Mouse (Mus musculus): ENCODE results near the gene Gramd2. TPM values are rescaled to one million over a fixed set of nuclear protein-coding genes. Genes with fewer than 3 reads are reported as not detected.

The Gramd2 gene
- polyA plus RNA-seq, 1 experiment from 2014 or later: 0.43 TPM

- no peak for ATAC-seq (ENCODE audit: low FRiP score)
- H3K9ac ChIP-seq (ENCODE audit: low read depth, low read length): no peak overlapping the region
Observed at GRCm38 (mm10) chr9:59675598-59675997, 4.3 kb upstream of the Gramd2 start.

GRCm38 (mm10) chr9:59678313-59678712 is 1.6 kb upstream of the Gramd2 start:
- 44% methylated on average over 1 of the region's 1 CpGs for WGBS
- Histone ChIP-seq H3K4me2 (replicated peaks; ENCODE audit: low read depth, low read length) (no peak overlapping the region), H3K4me3 (ENCODE audit: low read depth, low read length) (no peak overlapping the region), H3K27ac (ENCODE audit: low read depth, low read length) (no peak overlapping the region), H3K4me1 (replicated peaks; ENCODE audit: control insufficient read depth, insufficient read depth, low read length) (0 out of 2 replicates have a peak, but pooled peaks cover 2% of the 10 kb centered on the region), H3K9me3 (ENCODE audit: control insufficient read depth, low read length) (no peaks in the 10 kb centered on the region), H3K9ac (ENCODE audit: low read depth, low read length) (no peak overlapping the region), H3K27me3 (ENCODE audit: control insufficient read depth, insufficient read depth, low read length) (peaks cover 8% of the 10 kb centered on the region), H3K36me3 (ENCODE audit: control insufficient read depth, insufficient read depth, low read length) (peaks cover 15% of the 10 kb centered on the region)
- no peak for ATAC-seq (ENCODE audit: low FRiP score)
- DNase-seq (ENCODE audit: low spot score): no peak

More at GRCm38 (mm10) chr9:59675598-59675997, 4.3 kb upstream of the Gramd2 start:
- Histone ChIP-seq H3K9me3 (ENCODE audit: control insufficient read depth, low read length) (no peaks in the 10 kb centered on the region), H3K4me1 (replicated peaks; ENCODE audit: control insufficient read depth, insufficient read depth, low read length) (0 out of 2 replicates have a peak, but pooled peaks cover 2% of the 10 kb centered on the region), H3K4me2 (replicated peaks; ENCODE audit: low read depth, low read length) (no peak overlapping the region), H3K27me3 (ENCODE audit: control insufficient read depth, insufficient read depth, low read length) (no peaks in the 10 kb centered on the region; the same call in 1 of the 2 replicates), H3K27ac (ENCODE audit: low read depth, low read length) (no peak overlapping the region), H3K36me3 (ENCODE audit: control insufficient read depth, insufficient read depth, low read length) (peaks cover 32% of the 10 kb centered on the region), H3K4me3 (ENCODE audit: low read depth, low read length) (no peak overlapping the region)
- WGBS: 90% methylated on average over 14 of the region's 14 CpGs
- no peak for DNase-seq (ENCODE audit: low spot score)

GRCm38 (mm10) chr9:59680534-59680875 is 561 bp downstream of the Gramd2 start:
- 10% methylated on average over 16 of the region's 16 CpGs for WGBS
- no peak for DNase-seq (ENCODE audit: low spot score)
- 0 out of 2 replicates have a peak, but pooled peaks cover 2% of the 10 kb centered on the region for H3K4me1 ChIP-seq (replicated peaks; ENCODE audit: control insufficient read depth, insufficient read depth, low read length)
- H3K4me2 ChIP-seq (replicated peaks; ENCODE audit: low read depth, low read length): peak overlapping the region; percentile 73
- H3K9me3 ChIP-seq (ENCODE audit: control insufficient read depth, low read length): no peaks in the 10 kb centered on the region
- no peak overlapping the region for H3K27ac ChIP-seq (ENCODE audit: low read depth, low read length)
- ATAC-seq (ENCODE audit: low FRiP score): peak; percentile 23; the same call in 1 of the 2 replicates
- peaks cover 8% of the 10 kb centered on the region for H3K27me3 ChIP-seq (ENCODE audit: control insufficient read depth, insufficient read depth, low read length)
- H3K9ac ChIP-seq (ENCODE audit: low read depth, low read length): no peak overlapping the region
- H3K4me3 ChIP-seq (ENCODE audit: low read depth, low read length): peak overlapping the region; percentile 28
- H3K36me3 ChIP-seq (ENCODE audit: control insufficient read depth, insufficient read depth, low read length): peaks cover 4% of the 10 kb centered on the region

- Histone ChIP-seq H3K27me3 (ENCODE audit: control insufficient read depth, insufficient read depth, low read length) (peaks cover 8% of the 10 kb centered on the region), H3K27ac (ENCODE audit: low read depth, low read length) (no peak overlapping the region), H3K4me3 (ENCODE audit: low read depth, low read length) (no peak overlapping the region), H3K4me1 (replicated peaks; ENCODE audit: control insufficient read depth, insufficient read depth, low read length) (0 out of 2 replicates have a peak, but pooled peaks cover 2% of the 10 kb centered on the region), H3K36me3 (ENCODE audit: control insufficient read depth, insufficient read depth, low read length) (no peaks in the 10 kb centered on the region), H3K4me2 (replicated peaks; ENCODE audit: low read depth, low read length) (no peak overlapping the region), H3K9ac (ENCODE audit: low read depth, low read length) (no peak overlapping the region), H3K9me3 (ENCODE audit: control insufficient read depth, low read length) (no peaks in the 10 kb centered on the region)
- ATAC-seq (ENCODE audit: low FRiP score) (no peak), DNase-seq (ENCODE audit: low spot score) (no peak)
- 79% methylated on average over 2 of the region's 2 CpGs for WGBS
Observed at GRCm38 (mm10) chr9:59684020-59684419, 4.1 kb downstream of the Gramd2 start.

GRCm38 (mm10) chr9:59687416-59688046 is 7.6 kb downstream of the Gramd2 start:
- no peak overlapping the region for H3K27ac ChIP-seq (ENCODE audit: low read depth, low read length)
- H3K4me1 ChIP-seq (replicated peaks; ENCODE audit: control insufficient read depth, insufficient read depth, low read length): no peaks in the 10 kb centered on the region
- no peak overlapping the region for H3K4me2 ChIP-seq (replicated peaks; ENCODE audit: low read depth, low read length)
- no peaks in the 10 kb centered on the region for H3K9me3 ChIP-seq (ENCODE audit: control insufficient read depth, low read length)
- WGBS: 39% methylated on average over 6 of the region's 6 CpGs
- no peak overlapping the region for H3K9ac ChIP-seq (ENCODE audit: low read depth, low read length)
- H3K4me3 ChIP-seq (ENCODE audit: low read depth, low read length): no peak overlapping the region
- H3K36me3 ChIP-seq (ENCODE audit: control insufficient read depth, insufficient read depth, low read length): no peaks in the 10 kb centered on the region
- ATAC-seq (ENCODE audit: low FRiP score): no peak
- no peak for DNase-seq (ENCODE audit: low spot score)
- H3K27me3 ChIP-seq (ENCODE audit: control insufficient read depth, insufficient read depth, low read length): no peaks in the 10 kb centered on the region

GRCm38 (mm10) chr9:59691635-59692094 is 11.7 kb downstream of the Gramd2 start:
- H3K4me2 ChIP-seq (replicated peaks; ENCODE audit: low read depth, low read length): peak overlapping the region; percentile 39
- no peaks in the 10 kb centered on the region for H3K9me3 ChIP-seq (ENCODE audit: control insufficient read depth, low read length)
- H3K27me3 ChIP-seq (ENCODE audit: control insufficient read depth, insufficient read depth, low read length): no peaks in the 10 kb centered on the region
- DNase-seq (ENCODE audit: low spot score) (no peak), ATAC-seq (ENCODE audit: low FRiP score) (no peak)
- H3K36me3 ChIP-seq (ENCODE audit: control insufficient read depth, insufficient read depth, low read length): no peaks in the 10 kb centered on the region
- H3K4me3 ChIP-seq (ENCODE audit: low read depth, low read length): peak overlapping the region; percentile 10; the same call in 1 of the 2 replicates
- H3K4me1 ChIP-seq (replicated peaks; ENCODE audit: control insufficient read depth, insufficient read depth, low read length): no peaks in the 10 kb centered on the region
- H3K27ac ChIP-seq (ENCODE audit: low read depth, low read length): no peak overlapping the region
- 6% methylated on average over 23 of the region's 23 CpGs for WGBS
- H3K9ac ChIP-seq (ENCODE audit: low read depth, low read length): 0 out of 2 replicates have a peak overlapping the region, but pooled peaks have one; percentile 27

- peak overlapping the region; percentile 10; the same call in 1 of the 2 replicates for H3K4me3 ChIP-seq (ENCODE audit: low read depth, low read length)
- no peak for ATAC-seq (ENCODE audit: low FRiP score)
- no peaks in the 10 kb centered on the region for H3K9me3 ChIP-seq (ENCODE audit: control insufficient read depth, low read length)
- no peaks in the 10 kb centered on the region for H3K4me1 ChIP-seq (replicated peaks; ENCODE audit: control insufficient read depth, insufficient read depth, low read length)
- no peak overlapping the region for H3K9ac ChIP-seq (ENCODE audit: low read depth, low read length)
- DNase-seq (ENCODE audit: low spot score): no peak
- H3K27me3 ChIP-seq (ENCODE audit: control insufficient read depth, insufficient read depth, low read length): no peaks in the 10 kb centered on the region
- WGBS: 39% methylated on average over 9 of the region's 9 CpGs
- no peak overlapping the region for H3K27ac ChIP-seq (ENCODE audit: low read depth, low read length)
- H3K36me3 ChIP-seq (ENCODE audit: control insufficient read depth, insufficient read depth, low read length): no peaks in the 10 kb centered on the region
- H3K4me2 ChIP-seq (replicated peaks; ENCODE audit: low read depth, low read length): peak overlapping the region; percentile 39
Observed at GRCm38 (mm10) chr9:59692145-59692544, 12.2 kb downstream of the Gramd2 start.

GRCm38 (mm10) chr9:59694571-59695450 is 14.9 kb downstream of the Gramd2 start:
- DNase-seq (ENCODE audit: low spot score): no peak

More at GRCm38 (mm10) chr9:59694571-59695450, 14.9 kb downstream of the Gramd2 start:
- Histone ChIP-seq H3K4me1 (replicated peaks; ENCODE audit: control insufficient read depth, insufficient read depth, low read length) (no peaks in the 10 kb centered on the region), H3K36me3 (ENCODE audit: control insufficient read depth, insufficient read depth, low read length) (no peaks in the 10 kb centered on the region), H3K4me3 (ENCODE audit: low read depth, low read length) (no peak overlapping the region), H3K9me3 (ENCODE audit: control insufficient read depth, low read length) (no peaks in the 10 kb centered on the region), H3K9ac (ENCODE audit: low read depth, low read length) (no peak overlapping the region), H3K27me3 (ENCODE audit: control insufficient read depth, insufficient read depth, low read length) (no peaks in the 10 kb centered on the region), H3K27ac (ENCODE audit: low read depth, low read length) (no peak overlapping the region), H3K4me2 (replicated peaks; ENCODE audit: low read depth, low read length) (no peak overlapping the region)
- no peak for ATAC-seq (ENCODE audit: low FRiP score)
- 47% methylated on average over 16 of the region's 16 CpGs for WGBS

Data from hindbrain, embryonic 11.5 days (tissue).